Mouse (Mus musculus) ES-Bruce4 (cell line): ENCODE results near the gene Mink1.

Experiments used
- CTCF ChIP-seq: IDR thresholded peaks from one replicate; pipeline ENCODE4 v1.8.1; 2011; ENCODE audit warnings: low read depth, low read length
- EP300 ChIP-seq: IDR thresholded peaks from 2 replicates; pipeline ENCODE4 v1.6.1; 2011; ENCODE audit warnings: low read depth, low read length; ENCODE audit not compliant: insufficient read depth
- POLR2A ChIP-seq: IDR thresholded peaks from one replicate; pipeline ENCODE4 v1.8.1; 2011; ENCODE audit warnings: low read length; ENCODE audit not compliant: insufficient read depth

GRCm38 (mm10) chr11:70623053-70623742, 60.5 kb downstream of the Mink1 start:
- TF ChIP-seq POLR2A, result no peak
- TF ChIP-seq CTCF, result peak; percentile 74
- TF ChIP-seq EP300, result no peak
